Mouse (Mus musculus): ENCODE measurements around the gene Ppp1r3c. TPM values are rescaled to one million over a fixed set of nuclear protein-coding genes. Genes with fewer than 3 reads are reported as not detected.

Ppp1r3c gene
- polyA plus RNA-seq, 1 experiment = 2.8 TPM

- H3K27me3 ChIP-seq (ENCODE audit: control insufficient read depth, insufficient read depth, low read length) = no peaks in the 10 kb centered on the region
- H3K4me3 ChIP-seq (ENCODE audit: control insufficient read depth, insufficient read depth, low read length) = no peak overlapping the region
- no peak overlapping the region for H3K27ac ChIP-seq (ENCODE audit: control insufficient read depth, insufficient read depth, low read length)
- no peaks in the 10 kb centered on the region for H3K36me3 ChIP-seq (ENCODE audit: control insufficient read depth, insufficient read depth, low read length)
- no peak for DNase-seq
- TF ChIP-seq POLR2A (IDR thresholded peaks at IDR 0.05; ENCODE audit: control insufficient read depth, extremely low read depth, insufficient read depth, low read length, poor library complexity) = no peak
- no peak for TF ChIP-seq CTCF (IDR thresholded peaks at IDR 0.05; ENCODE audit: borderline replicate concordance, control insufficient read depth, extremely low read depth, insufficient read depth, low read length, poor library complexity)
- no peaks in the 10 kb centered on the region for H3K4me1 ChIP-seq (replicated peaks; ENCODE audit: control insufficient read depth, insufficient read depth, low read length)
- 78% methylated on average over 5 of the region's 5 CpGs for WGBS
Observed at GRCm38 (mm10) chr19:36689205-36689604, 47.2 kb downstream of the Ppp1r3c start.

- Histone ChIP-seq H3K4me3 (ENCODE audit: control insufficient read depth, insufficient read depth, low read length) (no peak overlapping the region), H3K36me3 (ENCODE audit: control insufficient read depth, insufficient read depth, low read length) (no peaks in the 10 kb centered on the region), H3K27me3 (ENCODE audit: control insufficient read depth, insufficient read depth, low read length) (no peaks in the 10 kb centered on the region), H3K4me1 (replicated peaks; ENCODE audit: control insufficient read depth, insufficient read depth, low read length) (no peaks in the 10 kb centered on the region), H3K27ac (ENCODE audit: control insufficient read depth, insufficient read depth, low read length) (no peak overlapping the region)
- WGBS = 89% methylated on average over 8 of the region's 8 CpGs
- no peak for DNase-seq
- TF ChIP-seq POLR2A (IDR thresholded peaks at IDR 0.05; ENCODE audit: control insufficient read depth, extremely low read depth, insufficient read depth, low read length, poor library complexity) (no peak), CTCF (IDR thresholded peaks at IDR 0.05; ENCODE audit: borderline replicate concordance, control insufficient read depth, extremely low read depth, insufficient read depth, low read length, poor library complexity) (no peak)
Observed at GRCm38 (mm10) chr19:36687843-36688637, 48.4 kb downstream of the Ppp1r3c start.

GRCm38 (mm10) chr19:36687044-36687443 is 49.4 kb downstream of the Ppp1r3c start:
- TF ChIP-seq POLR2A (IDR thresholded peaks at IDR 0.05; ENCODE audit: control insufficient read depth, extremely low read depth, insufficient read depth, low read length, poor library complexity) (no peak), CTCF (IDR thresholded peaks at IDR 0.05; ENCODE audit: borderline replicate concordance, control insufficient read depth, extremely low read depth, insufficient read depth, low read length, poor library complexity) (no peak)
- 92% methylated on average over 9 of the region's 9 CpGs for WGBS
- Histone ChIP-seq H3K27ac (ENCODE audit: control insufficient read depth, insufficient read depth, low read length) (no peak overlapping the region), H3K36me3 (ENCODE audit: control insufficient read depth, insufficient read depth, low read length) (no peaks in the 10 kb centered on the region), H3K4me1 (replicated peaks; ENCODE audit: control insufficient read depth, insufficient read depth, low read length) (no peaks in the 10 kb centered on the region), H3K4me3 (ENCODE audit: control insufficient read depth, insufficient read depth, low read length) (no peak overlapping the region), H3K27me3 (ENCODE audit: control insufficient read depth, insufficient read depth, low read length) (no peaks in the 10 kb centered on the region)
- no peak for DNase-seq

- TF ChIP-seq CTCF (IDR thresholded peaks at IDR 0.05; ENCODE audit: borderline replicate concordance, control insufficient read depth, extremely low read depth, insufficient read depth, low read length, poor library complexity) (no peak), POLR2A (IDR thresholded peaks at IDR 0.05; ENCODE audit: control insufficient read depth, extremely low read depth, insufficient read depth, low read length, poor library complexity) (no peak)
- no peaks in the 10 kb centered on the region for H3K4me1 ChIP-seq (replicated peaks; ENCODE audit: control insufficient read depth, insufficient read depth, low read length)
- no peak overlapping the region for H3K27ac ChIP-seq (ENCODE audit: control insufficient read depth, insufficient read depth, low read length)
- 90% methylated on average over 11 of the region's 11 CpGs for WGBS
- DNase-seq = no peak
- no peaks in the 10 kb centered on the region for H3K36me3 ChIP-seq (ENCODE audit: control insufficient read depth, insufficient read depth, low read length)
- no peak overlapping the region for H3K4me3 ChIP-seq (ENCODE audit: control insufficient read depth, insufficient read depth, low read length)
- 0 out of 2 replicates have a peak, but pooled peaks cover 2% of the 10 kb centered on the region for H3K27me3 ChIP-seq (ENCODE audit: control insufficient read depth, insufficient read depth, low read length)
Observed at GRCm38 (mm10) chr19:36686016-36686415, 50.4 kb downstream of the Ppp1r3c start.

- Histone ChIP-seq H3K36me3 (ENCODE audit: control insufficient read depth, insufficient read depth, low read length) (no peaks in the 10 kb centered on the region), H3K4me3 (ENCODE audit: control insufficient read depth, insufficient read depth, low read length) (no peak overlapping the region), H3K27ac (ENCODE audit: control insufficient read depth, insufficient read depth, low read length) (no peak overlapping the region), H3K27me3 (ENCODE audit: control insufficient read depth, insufficient read depth, low read length) (0 out of 2 replicates have a peak, but pooled peaks cover 2% of the 10 kb centered on the region), H3K4me1 (replicated peaks; ENCODE audit: control insufficient read depth, insufficient read depth, low read length) (no peaks in the 10 kb centered on the region)
- no peak for TF ChIP-seq POLR2A (IDR thresholded peaks at IDR 0.05; ENCODE audit: control insufficient read depth, extremely low read depth, insufficient read depth, low read length, poor library complexity)
- TF ChIP-seq CTCF (IDR thresholded peaks at IDR 0.05; ENCODE audit: borderline replicate concordance, control insufficient read depth, extremely low read depth, insufficient read depth, low read length, poor library complexity) = no peak
- 81% methylated on average over 2 of the region's 2 CpGs for WGBS
- no peak for DNase-seq
Observed at GRCm38 (mm10) chr19:36682560-36682959, 53.9 kb downstream of the Ppp1r3c start.

Other genes with a start within 250 kb of the Ppp1r3c start
- 2.3 and 2.6 TPM in 2 replicates for gene Hectd2, start 182.0 kb downstream of the Ppp1r3c start, polyA plus RNA-seq (2012; rRNA removed)
- 46.0 and 52.9 TPM in 2 replicates for gene Tnks2, start 97.6 kb upstream of the Ppp1r3c start, polyA plus RNA-seq (2012; rRNA removed)
- gene Fgfbp3, start 183.0 kb upstream of the Ppp1r3c start, polyA plus RNA-seq (2012; rRNA removed) = 7.1 and 10.5 TPM in 2 replicates
- gene Btaf1, start 189.4 kb upstream of the Ppp1r3c start, polyA plus RNA-seq (2012; rRNA removed) = 9.0 and 9.8 TPM in 2 replicates

Measured in thymus, adult 2 months (tissue).